ENCODE assay signal across 8 mouse cellular contexts in the genomic region with DNA sequence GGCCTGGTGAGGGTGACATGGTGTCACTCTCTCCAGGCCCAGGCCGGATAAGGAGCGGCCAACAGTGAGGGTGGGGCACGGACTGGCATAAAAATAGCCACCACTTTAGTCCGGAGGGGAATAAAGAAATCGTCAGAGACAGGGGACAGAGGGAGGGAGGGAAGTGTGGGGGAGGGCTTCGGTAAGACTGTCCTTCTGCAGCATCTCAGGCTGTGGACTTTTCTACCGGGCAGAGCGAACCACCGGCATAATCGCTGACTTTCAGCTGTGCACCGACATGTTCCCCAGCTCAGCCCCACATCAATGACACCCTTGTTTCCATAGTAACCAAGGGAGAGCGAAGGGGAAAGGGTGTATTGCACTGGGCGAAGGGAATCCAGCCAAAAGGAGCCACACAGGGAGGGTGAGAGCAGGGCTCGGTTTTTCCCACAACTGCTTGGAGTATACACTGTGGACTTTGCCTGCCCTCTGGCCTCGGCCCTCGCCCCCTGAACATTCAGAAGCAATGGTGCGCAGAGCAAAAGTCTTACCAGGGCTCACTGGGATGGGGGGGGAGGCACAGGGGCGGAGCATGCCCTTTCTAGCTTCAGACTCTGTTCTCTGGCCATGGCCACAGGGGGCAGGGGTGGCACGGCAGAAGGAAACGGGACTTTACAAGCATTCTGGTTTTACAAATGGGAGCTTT. TPM values are rescaled to one million over a fixed set of nuclear protein-coding genes. Genes with fewer than 3 reads are reported as not detected.
DNase-seq lines count a peak whose midpoint lies in the region; ATAC-seq and TF ChIP-seq lines count a peak whose summit lies in the region.

No protein-coding gene starts in this region.

- H3K79me2 ChIP-seq in heart, adult 2 months (replicated peaks; ENCODE audit: control insufficient read depth, insufficient read depth, low read length), result no peaks in the 10 kb centered on the region

- H3K27ac ChIP-seq in heart, adult 2 months, result peak overlapping the region; percentile 97
- no peak overlapping the region; the same call in 1 of the 2 replicates for H3K27ac ChIP-seq in intestine, postnatal 0 days (ENCODE audit: low read depth, low read length)
- peak overlapping the region; percentile 88 for H3K27ac ChIP-seq in neural tube, embryonic 11.5 days (ENCODE audit: low read depth, low read length)

- peak overlapping the region; percentile 59 for H3K4me2 ChIP-seq in intestine, postnatal 0 days (replicated peaks; ENCODE audit: low read depth)
- peak overlapping the region; percentile 53 for H3K4me2 ChIP-seq in neural tube, embryonic 11.5 days (ENCODE audit: low read depth)

- peak; percentile 67 for TF ChIP-seq EP300 in heart, adult 2 months (IDR thresholded peaks at IDR 0.05; ENCODE audit: insufficient read depth, low read depth, low read length)

- ATAC-seq in intestine, postnatal 0 days, result no peak
- ATAC-seq in neural tube, embryonic 11.5 days (ENCODE audit: insufficient read depth, low FRiP score, low TSS enrichment), result peak; percentile 38

- peak overlapping the region; percentile 52 for H3K4me3 ChIP-seq in heart, adult 2 months
- H3K4me3 ChIP-seq in intestine, postnatal 0 days (ENCODE audit: low read depth, low read length), result peak overlapping the region; percentile 5; the same call in 1 of the 2 replicates
- H3K4me3 ChIP-seq in neural tube, embryonic 11.5 days (ENCODE audit: low read depth, low read length), result peak overlapping the region; percentile 21

- peak; percentile 62 for TF ChIP-seq CTCF in heart, adult 2 months (IDR thresholded peaks at IDR 0.05)
- peak; percentile 54 for TF ChIP-seq CTCF in intestine, postnatal 0 days (IDR thresholded peaks at IDR 0.05; ENCODE audit: low read depth)

- H3K4me1 ChIP-seq in heart, adult 2 months (ENCODE audit: control insufficient read depth, insufficient read depth, low read length), result peaks cover 23% of the 10 kb centered on the region
- H3K4me1 ChIP-seq in intestine, postnatal 0 days (replicated peaks; ENCODE audit: control insufficient read depth, insufficient read depth, low read length), result peaks cover 22% of the 10 kb centered on the region
- peaks cover 82% of the 10 kb centered on the region for H3K4me1 ChIP-seq in neural tube, embryonic 11.5 days (ENCODE audit: control insufficient read depth, insufficient read depth, low read length)

- TF ChIP-seq POLR2A in heart, adult 2 months (IDR thresholded peaks at IDR 0.05; ENCODE audit: insufficient read depth, low read depth, low read length), result peak; percentile 65

- peak overlapping the region; percentile 72 for H3K9ac ChIP-seq in heart, adult 2 months (ENCODE audit: low read depth, low read length)
- 0 out of 2 replicates have a peak overlapping the region, but pooled peaks have one; percentile 26 for H3K9ac ChIP-seq in intestine, postnatal 0 days (ENCODE audit: low read depth, low read length)
- peak overlapping the region; percentile 52 for H3K9ac ChIP-seq in neural tube, embryonic 11.5 days (ENCODE audit: low read length)

- DNase-seq in ovary, postnatal 36 days (ENCODE audit: low spot score), result peak; percentile 67
- DNase-seq in ovary, postnatal 10 days (ENCODE audit: low spot score), result no peak
- DNase-seq in cerebellum, postnatal 36 days, result peak; percentile 61 to 63
- peak; percentile 74 to 86 for DNase-seq in heart, adult 2 months
- DNase-seq in lung, adult 18-20 months, result peak; percentile 76 to 83
- peak; percentile 71 for DNase-seq in neural tube, embryonic 11.5 days (ENCODE audit: low spot score)
- peak; percentile 85 for DNase-seq in thymus, postnatal 25 days

- intact Hi-C loops in heart, adult 2 months (cut with DNase I), result no loop called here

- WGBS in heart, adult 2 months, result 3% methylated on average over 20 of the region's 20 CpGs
- WGBS in intestine, postnatal 0 days, result 9% methylated on average over 20 of the region's 20 CpGs
- WGBS in neural tube, embryonic 11.5 days, result under 1% methylated on average over 20 of the region's 20 CpGs

- H3K9me3 ChIP-seq in intestine, postnatal 0 days (ENCODE audit: control insufficient read depth), result no peaks in the 10 kb centered on the region
- no peaks in the 10 kb centered on the region for H3K9me3 ChIP-seq in neural tube, embryonic 11.5 days (ENCODE audit: control insufficient read depth, low read length)

- no peaks in the 10 kb centered on the region for H3K36me3 ChIP-seq in heart, adult 2 months (ENCODE audit: control insufficient read depth, insufficient read depth, low read length)
- no peaks in the 10 kb centered on the region for H3K36me3 ChIP-seq in intestine, postnatal 0 days (ENCODE audit: control insufficient read depth, insufficient read depth)
- H3K36me3 ChIP-seq in neural tube, embryonic 11.5 days (ENCODE audit: control insufficient read depth, insufficient read depth, low read length), result no peaks in the 10 kb centered on the region

- no peaks in the 10 kb centered on the region for H3K27me3 ChIP-seq in heart, adult 2 months (ENCODE audit: control insufficient read depth, insufficient read depth, low read length)
- no peaks in the 10 kb centered on the region for H3K27me3 ChIP-seq in intestine, postnatal 0 days (replicated peaks; ENCODE audit: control insufficient read depth, insufficient read depth, low read length)
- no peaks in the 10 kb centered on the region for H3K27me3 ChIP-seq in neural tube, embryonic 11.5 days (ENCODE audit: control insufficient read depth, insufficient read depth, low read length)

RNA-seq across cellular contexts. Expression of a gene that starts 27.2 kb away (rescaled TPM):
- total RNA-seq in heart, adult 2 months (2021), result 10 to 100 TPM; 39.2 to 39.8 TPM
- 17.2 and 24.1 TPM in 2 replicates for polyA plus RNA-seq in heart, adult 2 months (2012; rRNA removed)
- 16.7 and 17.1 TPM in 2 replicates for polyA plus RNA-seq in intestine, postnatal 0 days (2015; fragmentation: Nextera tagmentation; extraction: Ambion mirVana)
- polyA plus RNA-seq in neural tube, embryonic 11.5 days (2014; fragmentation: Nextera tagmentation; extraction: Ambion mirVana), result 26.6 and 28.7 TPM in 2 replicates

RNA-seq across cellular contexts. Expression of a gene that starts 44.3 kb away (rescaled TPM):
- 10 to 100 TPM; 36.1 to 43.4 TPM for total RNA-seq in heart, adult 2 months (2021)
- 38.3 and 57.0 TPM in 2 replicates for polyA plus RNA-seq in heart, adult 2 months (2012; rRNA removed)
- polyA plus RNA-seq in intestine, postnatal 0 days (2015; fragmentation: Nextera tagmentation; extraction: Ambion mirVana), result 21.1 and 25.6 TPM in 2 replicates
- polyA plus RNA-seq in neural tube, embryonic 11.5 days (2014; fragmentation: Nextera tagmentation; extraction: Ambion mirVana), result 123 and 131 TPM in 2 replicates

RNA-seq across cellular contexts. Expression of a gene that starts 44.5 kb away (rescaled TPM):
- total RNA-seq in heart, adult 2 months (2021), result 1 to 10 TPM; 2.4 to 3.6 TPM
- polyA plus RNA-seq in heart, adult 2 months (2012; rRNA removed), result 2.3 and 2.7 TPM in 2 replicates
- 5.2 and 6.2 TPM in 2 replicates for polyA plus RNA-seq in intestine, postnatal 0 days (2015; fragmentation: Nextera tagmentation; extraction: Ambion mirVana)
- polyA plus RNA-seq in neural tube, embryonic 11.5 days (2014; fragmentation: Nextera tagmentation; extraction: Ambion mirVana), result 12.7 and 14.1 TPM in 2 replicates
